ENCODE assay signal across 8 mouse cellular contexts in the genomic region with DNA sequence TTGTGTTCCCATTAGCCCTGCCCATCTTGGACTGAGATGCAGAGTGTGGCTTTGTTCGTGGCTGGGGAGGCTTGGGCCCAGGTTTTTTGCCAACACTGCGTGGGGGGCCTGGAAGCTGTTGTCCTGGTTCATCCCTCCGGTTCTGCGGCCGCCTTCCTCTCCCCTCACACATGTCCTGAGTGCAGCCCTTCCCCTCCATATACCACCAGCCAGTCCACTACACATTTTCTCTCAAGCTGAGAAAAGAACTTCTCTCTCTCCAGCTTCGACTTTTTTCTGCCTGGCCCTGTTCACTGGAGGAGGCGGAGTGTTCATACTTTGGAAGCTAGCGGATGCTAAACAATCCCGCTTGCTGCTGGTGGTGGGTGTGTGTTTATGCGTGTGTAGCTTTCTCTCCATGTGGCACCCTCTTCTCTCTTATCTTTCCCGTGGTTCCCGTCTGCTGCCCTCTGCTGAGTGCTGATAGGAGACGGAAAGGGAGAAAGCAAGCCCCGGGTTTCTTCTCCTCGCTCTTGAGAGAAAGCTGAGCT. TPM values are rescaled to one million over a fixed set of nuclear protein-coding genes. Genes with fewer than 3 reads are reported as not detected.
A peak's percentile ranks its signal among the peaks of the same experiment; 100 is the strongest.
DNase-seq lines count a peak whose midpoint lies in the region; ATAC-seq and TF ChIP-seq lines count a peak whose summit lies in the region.

No protein-coding gene starts in this region.

- no peak for TF ChIP-seq POLR2A in ES-Bruce4 (IDR thresholded peaks at IDR 0.05; ENCODE audit: insufficient read depth, low read length)

- peak; percentile 87 for DNase-seq in heart, adult 11 months
- DNase-seq in heart, postnatal 10 days = no peak
- peak; percentile 71 to 86 for DNase-seq in layer of hippocampus, adult 18-20 months (ENCODE audit: low spot score in 2 of 2)
- DNase-seq in telencephalon, adult 2 months (ENCODE audit: low read depth, low spot score) = peak; percentile 76
- no peak for DNase-seq in ovary, postnatal 10 days (ENCODE audit: low spot score)

- no peaks in the 10 kb centered on the region for H3K9me3 ChIP-seq in ES-Bruce4 (replicated peaks; ENCODE audit: control insufficient read depth, insufficient read depth, low read length, poor library complexity, severe bottlenecking)
- H3K9me3 ChIP-seq in erythroblast, embryonic 14.5 days (ENCODE audit: control insufficient read depth, low read length) = no peaks in the 10 kb centered on the region
- H3K9me3 ChIP-seq in liver, embryonic 16.5 days (replicated peaks; ENCODE audit: control insufficient read depth, low read length) = no peaks in the 10 kb centered on the region

- no peak overlapping the region for H3K27ac ChIP-seq in ES-Bruce4 (ENCODE audit: insufficient read depth, low read length)
- H3K27ac ChIP-seq in liver, embryonic 16.5 days (ENCODE audit: low read length) = peak overlapping the region; percentile 99

- H3K4me2 ChIP-seq in liver, embryonic 16.5 days (ENCODE audit: low read depth, low read length) = peak overlapping the region; percentile 78

- WGBS in liver, embryonic 16.5 days (ENCODE audit: insufficient replicate concordance) = 25% methylated on average over 15 of the region's 15 CpGs

- H3K27me3 ChIP-seq in ES-Bruce4 (ENCODE audit: control insufficient read depth, insufficient read depth, low read length, poor library complexity, severe bottlenecking) = no peaks in the 10 kb centered on the region
- no peaks in the 10 kb centered on the region for H3K27me3 ChIP-seq in erythroblast, embryonic 14.5 days (ENCODE audit: control insufficient read depth)
- no peaks in the 10 kb centered on the region for H3K27me3 ChIP-seq in liver, embryonic 16.5 days (ENCODE audit: control insufficient read depth, insufficient read depth, low read depth, low read length)

- no peak for TF ChIP-seq EP300 in ES-Bruce4 (IDR thresholded peaks at IDR 0.05; ENCODE audit: insufficient read depth, low read depth, low read length)

- ATAC-seq in liver, embryonic 16.5 days (ENCODE audit: low read depth) = peak; percentile 75

- H3K9ac ChIP-seq in ES-Bruce4 (ENCODE audit: low read depth, poor library complexity, severe bottlenecking) = no peak overlapping the region
- peak overlapping the region; percentile 70 for H3K9ac ChIP-seq in liver, embryonic 16.5 days (ENCODE audit: low read depth, low read length)

- 0 out of 2 replicates have a peak overlapping the region, but pooled peaks have one; percentile 10 for H3K4me3 ChIP-seq in ES-Bruce4 (ENCODE audit: low read depth, low read length)
- peak overlapping the region; percentile 62 for H3K4me3 ChIP-seq in erythroblast, embryonic 14.5 days (replicated peaks)
- peak overlapping the region; percentile 51 for H3K4me3 ChIP-seq in liver, embryonic 16.5 days (ENCODE audit: low read depth, low read length)

- H3K4me1 ChIP-seq in ES-Bruce4 (ENCODE audit: control insufficient read depth, insufficient read depth, low read length) = peaks cover 5% of the 10 kb centered on the region
- peaks cover 100% of the 10 kb centered on the region for H3K4me1 ChIP-seq in erythroblast, embryonic 14.5 days (ENCODE audit: control insufficient read depth)
- H3K4me1 ChIP-seq in liver, embryonic 16.5 days (ENCODE audit: control insufficient read depth, low read depth, low read length) = peaks cover 94% of the 10 kb centered on the region

- no peaks in the 10 kb centered on the region for H3K36me3 ChIP-seq in ES-Bruce4 (ENCODE audit: control insufficient read depth, insufficient read depth, low read length, poor library complexity, severe bottlenecking)
- H3K36me3 ChIP-seq in erythroblast, embryonic 14.5 days (ENCODE audit: control insufficient read depth) = peaks cover 83% of the 10 kb centered on the region
- H3K36me3 ChIP-seq in liver, embryonic 16.5 days (ENCODE audit: control insufficient read depth, insufficient read depth) = peaks cover 5% of the 10 kb centered on the region

- intact Hi-C loops in heart, postnatal 10 days (cut with DNase I) = no loop called here

- no peak for TF ChIP-seq CTCF in ES-Bruce4 (IDR thresholded peaks at IDR 0.05; ENCODE audit: low read depth, low read length)

RNA-seq across cellular contexts. Expression of gene Galnt10, which starts 6.1 kb away (rescaled TPM):
- 10 to 100 TPM; 12.2 to 13.0 TPM for total RNA-seq in heart, postnatal 10 days (2021)
- 16.1 and 16.8 TPM in 2 replicates for polyA plus RNA-seq in ES-Bruce4 (2011; ENCODE audit: insufficient read depth, insufficient read length, low read depth, missing spikeins)
- 7.3 and 7.8 TPM in 2 replicates for polyA plus RNA-seq in erythroblast, embryonic 14.5 days (2012)
- 1 to 10 TPM; 6.1 to 7.0 TPM for total RNA-seq in layer of hippocampus, adult 18-20 months (2021)
- polyA plus RNA-seq in liver, embryonic 16.5 days (2015; fragmentation: Nextera tagmentation; extraction: Ambion mirVana) = 24.1 and 26.3 TPM in 2 replicates

Comparison
In these comparisons a context has a peak if more than half of its experiments do, and no peak if none do; other contexts are left out.
1. DNase-seq: peak in heart, adult 11 months (single experiment), layer of hippocampus, adult 18-20 months (2 of 2) and telencephalon, adult 2 months (single experiment); none in heart, postnatal 10 days (0 of 2) and ovary, postnatal 10 days (single experiment).
2. H3K4me3 ChIP-seq: peak in every context shown above with its lines; median percentile 62 in erythroblast, embryonic 14.5 days; 51 in liver, embryonic 16.5 days; 10 in ES-Bruce4.